Mouse (Mus musculus) lung, postnatal 0 days (tissue): ENCODE data around the gene Pcbp1.

ENCODE experiments used
- CTCF ChIP-seq: IDR thresholded peaks from 2 replicates; pipeline ENCODE4 v1.5.1; 2016; ENCODE audit warnings: antibody characterized with exemption, mild to moderate bottlenecking
- EP300 ChIP-seq: IDR thresholded peaks from 2 replicates; pipeline ENCODE4 v1.6.1; 2016; ENCODE audit warnings: antibody characterized with exemption, mild to moderate bottlenecking, control low read depth

DNA sequence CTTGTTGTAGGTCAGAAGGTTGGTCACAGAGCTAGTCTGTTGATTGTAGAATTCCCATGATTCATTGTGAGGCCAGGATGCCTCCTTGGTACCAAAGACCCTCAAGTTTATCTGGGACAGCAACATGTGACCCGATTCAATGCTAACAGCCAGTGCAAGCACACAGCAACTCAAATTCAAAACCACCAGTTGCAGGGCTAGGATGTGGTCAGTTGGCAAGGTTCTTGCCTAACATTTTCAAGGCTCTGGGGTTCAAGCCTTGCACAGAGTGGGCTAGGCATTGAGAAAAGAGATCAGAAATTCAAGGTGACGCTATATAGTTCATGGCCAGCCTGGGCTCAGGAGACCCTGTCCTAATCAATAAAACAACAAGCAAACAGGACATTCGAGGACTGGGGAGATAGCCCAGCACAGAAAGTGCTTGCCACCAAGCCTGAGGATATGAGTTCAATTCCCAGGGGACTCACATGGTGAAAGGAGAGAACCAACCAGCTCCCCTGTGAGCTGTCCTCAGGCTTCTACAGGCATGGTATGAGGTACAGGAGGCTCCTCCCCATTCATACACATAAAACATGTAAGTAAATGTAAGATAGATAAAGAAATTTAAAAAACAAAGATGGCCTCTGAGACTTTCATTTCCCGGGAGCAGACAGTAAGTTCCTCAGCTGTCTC, 16.8 kb downstream of the Pcbp1 start:
- TF ChIP-seq CTCF: no peak
- TF ChIP-seq EP300: no peak
